Comparison of ENCODE assay signal across 30 mouse cellular contexts in genomic region chr16:36634971-36635710, GRCm38 (mm10). TPM values are rescaled to one million over a fixed set of nuclear protein-coding genes. Genes with fewer than 3 reads are reported as not detected.
DNase-seq lines count a peak whose midpoint lies in the region; ATAC-seq and TF ChIP-seq lines count a peak whose summit lies in the region.
"Had no signal": no experiment of that assay in that cellular context is flagged by ENCODE, and none has a peak within 500 bp of the region (broad histone marks: within the 10 kb centered on the region; RNA-seq: fewer than 3 reads in every experiment).

No protein-coding gene starts in this region.

- peak overlapping the region; percentile 14 for H3K4me2 ChIP-seq in CH12.LX (ENCODE audit: insufficient read depth, low read depth, poor library complexity, severe bottlenecking)
- no peak overlapping the region for H3K4me2 ChIP-seq in intestine, postnatal 0 days (replicated peaks; ENCODE audit: low read depth)
- H3K4me2 ChIP-seq in intestine, embryonic 15.5 days (replicated peaks), result no peak overlapping the region
- H3K4me2 ChIP-seq: embryonic facial prominence, embryonic 12.5 days; hindbrain, embryonic 15.5 days; liver, embryonic 13.5 days; neural tube, embryonic 12.5 days had no signal

- peaks cover 4 to 31% of the 10 kb centered on the region in 2 experiments for H3K36me3 ChIP-seq in CH12.LX (replicated peaks in 1 of 2; ENCODE audit: control insufficient read depth in 1 of 2, insufficient read depth in 1 of 2, low read length in 1 of 2)
- H3K36me3 ChIP-seq in intestine, postnatal 0 days (ENCODE audit: control insufficient read depth, insufficient read depth), result no peaks in the 10 kb centered on the region
- no peaks in the 10 kb centered on the region for H3K36me3 ChIP-seq in intestine, embryonic 15.5 days
- H3K36me3 ChIP-seq: embryonic facial prominence, embryonic 12.5 days; hindbrain, embryonic 10.5 days; hindbrain, embryonic 15.5 days; liver, embryonic 13.5 days; midbrain, embryonic 10.5 days; neural tube, embryonic 12.5 days had no signal

- peak; percentile 20 for DNase-seq in spleen, adult 12 weeks (ENCODE audit: low spot score)
- no peak for DNase-seq in spleen, postnatal 4 days (ENCODE audit: low spot score in 2 of 2)
- peak; percentile 75 for DNase-seq in CH12.LX (ENCODE audit: extremely low read depth)
- DNase-seq in T-cell, adult 2 months (ENCODE audit: low spot score), result peak; percentile 16
- DNase-seq in spleen, postnatal 36 days (ENCODE audit: low spot score in 2 of 2), result peak; percentile 26 to 33
- DNase-seq in left cerebral cortex, postnatal 25 days (ENCODE audit: low spot score in 2 of 2), result no peak
- DNase-seq: adrenal gland, postnatal 25 days; cerebellum, adult 11-12 months; cerebellum, adult 9-11 months; embryo, embryonic 11 days; heart, postnatal 14 days; kidney, adult 2 months; kidney, postnatal 36 days; left cerebral cortex, postnatal 4 days; liver, embryonic 13.5 days; lung, adult 18-20 months had no signal

- H3K4me3 ChIP-seq in CH12.LX (replicated peaks in 1 of 3; ENCODE audit: low read depth in 2 of 3, low read length in 2 of 3, poor library complexity in 1 of 3), result peak overlapping the region in 2 of 3 experiments; percentile 28 to 62
- H3K4me3 ChIP-seq in intestine, postnatal 0 days (ENCODE audit: low read depth, low read length), result no peak overlapping the region
- no peak overlapping the region for H3K4me3 ChIP-seq in intestine, embryonic 15.5 days (replicated peaks)
- H3K4me3 ChIP-seq: embryonic facial prominence, embryonic 12.5 days; hindbrain, embryonic 10.5 days; hindbrain, embryonic 15.5 days; layer of hippocampus, adult 2 months; liver, embryonic 13.5 days; midbrain, embryonic 10.5 days; neural tube, embryonic 12.5 days had no signal

- H3K4me1 ChIP-seq in CH12.LX (ENCODE audit: control insufficient read depth in 1 of 2, insufficient read depth in 2 of 2), result peaks cover 38 to 92% of the 10 kb centered on the region in 2 experiments
- no peaks in the 10 kb centered on the region for H3K4me1 ChIP-seq in intestine, postnatal 0 days (replicated peaks; ENCODE audit: control insufficient read depth, insufficient read depth, low read length)
- H3K4me1 ChIP-seq in intestine, embryonic 15.5 days (replicated peaks), result no peaks in the 10 kb centered on the region
- H3K4me1 ChIP-seq: embryonic facial prominence, embryonic 12.5 days; hindbrain, embryonic 10.5 days; hindbrain, embryonic 15.5 days; liver, embryonic 13.5 days; midbrain, embryonic 10.5 days; neural tube, embryonic 12.5 days had no signal

- intact Hi-C loops in left cerebral cortex, postnatal 25 days (cut with DNase I), result no loop called here

- TF ChIP-seq EP300 in CH12.LX (IDR thresholded peaks at IDR 0.05; ENCODE audit: low read length), result peak; percentile 36; the same call in 1 of the 2 replicates

- in situ Hi-C loops in CH12.LX (cut with MboI; ENCODE audit: low pct_ligation_motif_present, low pct_unique_long_range_greater_than_20kb, low sequenced_read_pairs), result loop anchor here (10.0 kb wide), 1 partner anchor 180 kb away; no protein-coding TSS in a partner anchor

- dilution Hi-C loops in CH12.LX (cut with MboI; ENCODE audit: extremely low pct_ligation_motif_present, extremely low pct_unique_long_range_greater_than_20kb, low sequenced_read_pairs), result no loop called here

- no peaks in the 10 kb centered on the region for H3K27me3 ChIP-seq in CH12.LX (replicated peaks)
- no peaks in the 10 kb centered on the region for H3K27me3 ChIP-seq in intestine, postnatal 0 days (replicated peaks; ENCODE audit: control insufficient read depth, insufficient read depth, low read length)
- no peaks in the 10 kb centered on the region for H3K27me3 ChIP-seq in intestine, embryonic 15.5 days (replicated peaks)
- H3K27me3 ChIP-seq: embryonic facial prominence, embryonic 12.5 days; hindbrain, embryonic 15.5 days; liver, embryonic 13.5 days; neural tube, embryonic 12.5 days had no signal

- H3K9ac ChIP-seq in CH12.LX (ENCODE audit: insufficient read depth, low read depth), result peak overlapping the region; percentile 28
- H3K9ac ChIP-seq in intestine, postnatal 0 days (ENCODE audit: low read depth, low read length), result no peak overlapping the region
- H3K9ac ChIP-seq in intestine, embryonic 15.5 days, result no peak overlapping the region
- H3K9ac ChIP-seq: embryonic facial prominence, embryonic 12.5 days; hindbrain, embryonic 15.5 days; liver, embryonic 13.5 days; neural tube, embryonic 12.5 days had no signal

- peaks cover 3% of the 10 kb centered on the region for H3K9me3 ChIP-seq in CH12.LX (replicated peaks; ENCODE audit: low read length)
- H3K9me3 ChIP-seq in intestine, postnatal 0 days (ENCODE audit: control insufficient read depth), result no peaks in the 10 kb centered on the region
- no peaks in the 10 kb centered on the region for H3K9me3 ChIP-seq in intestine, embryonic 15.5 days
- H3K9me3 ChIP-seq: embryonic facial prominence, embryonic 12.5 days; hindbrain, embryonic 10.5 days; hindbrain, embryonic 15.5 days; liver, embryonic 13.5 days; midbrain, embryonic 10.5 days; neural tube, embryonic 12.5 days had no signal

- TF ChIP-seq POLR2A in CH12.LX (IDR thresholded peaks at IDR 0.05; ENCODE audit: low read depth, low read length), result no peak; the same call in 1 of the 2 replicates

- no peak for TF ChIP-seq CTCF in CH12.LX (conservative IDR thresholded peaks at IDR 0.05 in 1 of 2, IDR thresholded peaks at IDR 0.05 in 1 of 2; ENCODE audit: low read depth in 2 of 2, low read length in 2 of 2)
- TF ChIP-seq CTCF in intestine, postnatal 0 days (IDR thresholded peaks at IDR 0.05; ENCODE audit: low read depth), result no peak

- H3K79me2 ChIP-seq in CH12.LX (replicated peaks; ENCODE audit: control insufficient read depth, extremely low read depth, insufficient read depth, poor library complexity, severe bottlenecking), result peaks cover 54% of the 10 kb centered on the region

- no peak for ATAC-seq in intestine, postnatal 0 days
- ATAC-seq in intestine, embryonic 15.5 days, result no peak
- ATAC-seq: forebrain, embryonic 14.5 days; inflammation-experienced regulatory T-cells, adult 6 months; midbrain, embryonic 16.5 days had no signal

- 91% methylated on average over 23 of the region's 23 CpGs for WGBS in intestine, postnatal 0 days
- 90% methylated on average over 23 of the region's 23 CpGs for WGBS in intestine, embryonic 15.5 days

- H3K27ac ChIP-seq in CH12.LX (ENCODE audit: insufficient read depth, low read depth), result peak overlapping the region; percentile 33
- no peak overlapping the region for H3K27ac ChIP-seq in intestine, postnatal 0 days (ENCODE audit: low read depth, low read length)
- no peak overlapping the region for H3K27ac ChIP-seq in intestine, embryonic 15.5 days
- H3K27ac ChIP-seq: embryonic facial prominence, embryonic 12.5 days; hindbrain, embryonic 10.5 days; hindbrain, embryonic 15.5 days; layer of hippocampus, adult 2 months; liver, embryonic 13.5 days; midbrain, embryonic 10.5 days; neural tube, embryonic 12.5 days; stomach, postnatal 0 days had no signal

- no peak for TF ChIP-seq RAD21 in CH12.LX (IDR thresholded peaks at IDR 0.05; ENCODE audit: low read depth, low read length)

TF ChIP-seq in CH12.LX, 34 proteins besides CTCF, POLR2A, EP300 and RAD21:
- TF ChIP-seq ELF1 (IDR thresholded peaks at IDR 0.05; ENCODE audit: low read depth, low read length) (no peak), MAZ (IDR thresholded peaks at IDR 0.05; ENCODE audit: low read depth, low read length) (0 out of 2 replicates have a peak, but pooled peaks have one; percentile 40), SIN3A (IDR thresholded peaks at IDR 0.05; ENCODE audit: low read length) (0 out of 2 replicates have a peak, but pooled peaks have one; percentile 32), TCF12 (IDR thresholded peaks at IDR 0.05; ENCODE audit: low read depth, low read length) (no peak), ZMIZ1 (IDR thresholded peaks at IDR 0.05; ENCODE audit: low read depth, low read length) (0 out of 2 replicates have a peak, but pooled peaks have one; percentile 29), IRF4 (IDR thresholded peaks at IDR 0.05; ENCODE audit: low read depth, low read length) (0 out of 2 replicates have a peak, but pooled peaks have one; percentile 11), ETS1 (conservative IDR thresholded peaks at IDR 0.05; ENCODE audit: low read depth, low read length) (peak; percentile 41), MYC (IDR thresholded peaks at IDR 0.05; ENCODE audit: low read depth, low read length) (0 out of 2 replicates have a peak, but pooled peaks have one; percentile 8), BHLHE40 (IDR thresholded peaks at IDR 0.05; ENCODE audit: low read depth, low read length) (0 out of 2 replicates have a peak, but pooled peaks have one; percentile 15), MAX (IDR thresholded peaks at IDR 0.05; ENCODE audit: low read length) (no peak), HCFC1 (IDR thresholded peaks at IDR 0.05; ENCODE audit: low read depth, low read length) (no peak), PAX5 (IDR thresholded peaks at IDR 0.05; ENCODE audit: low read length) (no peak), JUN (IDR thresholded peaks at IDR 0.05; ENCODE audit: insufficient read depth, low read depth, low read length) (no peak), MXI1 (IDR thresholded peaks at IDR 0.05; ENCODE audit: low read depth, low read length) (no peak; the same call in 1 of the 2 replicates), NRF1 (IDR thresholded peaks at IDR 0.05; ENCODE audit: low read depth, low read length) (peak; percentile 83), GABPA (IDR thresholded peaks at IDR 0.05; ENCODE audit: insufficient replicate concordance, low read depth, low read length) (no peak), ZKSCAN1 (IDR thresholded peaks at IDR 0.05; ENCODE audit: borderline replicate concordance, low read depth, low read length) (no peak), NELFE (IDR thresholded peaks at IDR 0.05; ENCODE audit: low read depth, low read length) (peak; percentile 41; the same call in 1 of the 2 replicates)

RNA-seq across cellular contexts. Expression of gene Cd86, which starts 30.7 kb away (rescaled TPM):
- total RNA-seq in CH12.LX (2012; rRNA removed), result 60.0 and 113 TPM in 2 replicates
- total RNA-seq in CH12.LX (2014; rRNA removed), result 191 and 196 TPM in 2 replicates
- polyA plus RNA-seq in CH12.LX (2012; ENCODE audit: insufficient read length, low read depth), result 91.9 and 102 TPM in 2 replicates
- 1.2 and 1.6 TPM in 2 replicates for polyA plus RNA-seq in intestine, postnatal 0 days (2015; fragmentation: Nextera tagmentation; extraction: Ambion mirVana)
- 2.4 TPM in 2 replicates for polyA plus RNA-seq in intestine, embryonic 15.5 days (2015; fragmentation: Nextera tagmentation; extraction: Ambion mirVana)
- 1 to 10 TPM; 1.7 to 1.9 TPM for total RNA-seq in left cerebral cortex, postnatal 25 days (2021)

RNA-seq across cellular contexts. Expression of gene Ildr1, which starts 58.6 kb away (rescaled TPM):
- total RNA-seq in CH12.LX (2012; rRNA removed) (0.34 and 0.76 TPM in 2 replicates), CH12.LX (2014; rRNA removed) (0.34 and 0.80 TPM in 2 replicates)
- 0.81 and 1.1 TPM in 2 replicates for polyA plus RNA-seq in CH12.LX (2012; ENCODE audit: insufficient read length, low read depth)
- polyA plus RNA-seq in intestine, postnatal 0 days (2015; fragmentation: Nextera tagmentation; extraction: Ambion mirVana), result 4.7 and 7.5 TPM in 2 replicates
- polyA plus RNA-seq in intestine, embryonic 15.5 days (2015; fragmentation: Nextera tagmentation; extraction: Ambion mirVana), result 6.6 and 7.3 TPM in 2 replicates
- under 1 TPM; 0.23 TPM for total RNA-seq in left cerebral cortex, postnatal 25 days (2021)
- total RNA-seq: adrenal gland, adult 18-20 months; adrenal gland, postnatal 25 days; gastrocnemius, postnatal 4 days had no signal
- polyA plus RNA-seq: forebrain, embryonic 14.5 days; neural tube, embryonic 12.5 days had no signal

Comparison
In these comparisons a context has a peak if more than half of its experiments do, and no peak if none do; other contexts are left out.
1. DNase-seq: peak in spleen, adult 12 weeks (single experiment), CH12.LX (single experiment), T-cell, adult 2 months (single experiment) and spleen, postnatal 36 days (2 of 2); none in spleen, postnatal 4 days (0 of 2) and left cerebral cortex, postnatal 25 days (0 of 2).
2. H3K4me3 ChIP-seq: peak in CH12.LX (2 of 3); none in intestine, postnatal 0 days (single experiment) and intestine, embryonic 15.5 days (single experiment).
3. RNA of gene Cd86, which starts 30.7 kb away (polyA plus RNA-seq): 91.9 to 102 TPM in CH12.LX; 2.4 TPM in intestine, embryonic 15.5 days and 1.2 to 1.6 TPM in intestine, postnatal 0 days; every median in the first group is over 10 times any median in the second.